Mouse (Mus musculus) adrenal gland, postnatal 25 days (tissue): Measurements from ENCODE around the gene Il6st. TPM values are rescaled to one million over a fixed set of nuclear protein-coding genes. Genes with fewer than 3 reads are reported as not detected.

Source experiments
- DNase-seq: peaks from one replicate; pipeline ENCODE4 v3.0.0; 2021; ENCODE audit warnings: mixed read lengths
- total RNA-seq: library from RNA; stranded (reverse); gene quantifications from 2 replicates; pipeline ENCODE4 v1.2.3, GENCODE M21; 2021

Gene Il6st
- total RNA-seq, 1 experiment from 2014 or later = 388 TPM

GRCm38 (mm10) chr13:112482525-112482924 lies 18.7 kb downstream of the Il6st start:
- DNase-seq = no peak

- no peak for DNase-seq
These were observed 19.1 kb downstream of the Il6st start for GRCm38 (mm10) chr13:112483015-112483414.

- DNase-seq = no peak
These were observed 22.4 kb downstream of the Il6st start for GRCm38 (mm10) chr13:112486236-112486635.

- DNase-seq = no peak
These were observed 22.8 kb downstream of the Il6st start for GRCm38 (mm10) chr13:112486676-112487075.

GRCm38 (mm10) chr13:112490036-112490435 lies 26.2 kb downstream of the Il6st start:
- DNase-seq = no peak

GRCm38 (mm10) chr13:112491636-112492284 lies 27.9 kb downstream of the Il6st start:
- DNase-seq = no peak

GRCm38 (mm10) chr13:112492285-112492678 lies 28.4 kb downstream of the Il6st start:
- no peak for DNase-seq

- DNase-seq = no peak
These were observed 30.7 kb downstream of the Il6st start for GRCm38 (mm10) chr13:112494590-112494989.

- no peak for DNase-seq
These were observed 36.2 kb downstream of the Il6st start for GRCm38 (mm10) chr13:112500027-112500426.

- no peak for DNase-seq
These were observed 36.6 kb downstream of the Il6st start for GRCm38 (mm10) chr13:112500466-112500865.

GRCm38 (mm10) chr13:112503846-112504245 lies 40.0 kb downstream of the Il6st start:
- DNase-seq = peak; percentile 14

GRCm38 (mm10) chr13:112505436-112505835 lies 41.6 kb downstream of the Il6st start:
- no peak for DNase-seq

- DNase-seq = peak; percentile 21
These were observed 42.9 kb downstream of the Il6st start for GRCm38 (mm10) chr13:112506766-112507165.

GRCm38 (mm10) chr13:112507691-112508090 lies 43.8 kb downstream of the Il6st start:
- no peak for DNase-seq

- DNase-seq = no peak
These were observed 44.6 kb downstream of the Il6st start for GRCm38 (mm10) chr13:112508487-112508886.

- peak; percentile 69 for DNase-seq
These were observed 45.6 kb downstream of the Il6st start for GRCm38 (mm10) chr13:112509465-112509864.

GRCm38 (mm10) chr13:112510437-112511212 lies 46.8 kb downstream of the Il6st start:
- no peak for DNase-seq

GRCm38 (mm10) chr13:112511261-112511660 lies 47.4 kb downstream of the Il6st start:
- peak; percentile 69 for DNase-seq

GRCm38 (mm10) chr13:112511810-112512209 lies 47.9 kb downstream of the Il6st start:
- DNase-seq = no peak

GRCm38 (mm10) chr13:112512824-112513223 lies 49.0 kb downstream of the Il6st start:
- no peak for DNase-seq

- DNase-seq = no peak
These were observed 50.7 kb downstream of the Il6st start for GRCm38 (mm10) chr13:112514546-112514945.

- no peak for DNase-seq
These were observed 58.4 kb downstream of the Il6st start for GRCm38 (mm10) chr13:112522261-112522660.

GRCm38 (mm10) chr13:112522896-112523295 lies 59.0 kb downstream of the Il6st start:
- DNase-seq = no peak
